20 mouse cellular contexts compared by ENCODE assay signal in the genomic region with DNA sequence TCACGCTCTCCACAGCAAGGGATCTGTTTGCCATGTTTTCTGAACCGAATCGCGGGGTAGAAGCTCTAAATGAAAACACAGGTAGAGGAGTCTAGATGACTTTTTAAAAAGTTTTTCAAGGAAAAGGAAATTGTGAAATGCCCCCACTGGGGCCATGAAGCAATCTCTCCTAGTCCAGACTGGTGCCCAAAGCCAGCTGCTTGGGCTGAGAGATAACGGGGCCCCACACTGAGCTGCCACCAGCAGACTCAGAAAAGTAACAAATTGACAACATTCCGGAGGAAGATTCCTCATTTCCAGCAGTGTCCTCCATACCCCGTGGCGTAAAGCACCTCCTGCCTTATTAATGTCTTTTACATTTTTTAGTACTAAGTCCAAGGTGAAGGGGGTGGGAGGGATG.
A peak's percentile ranks its signal among the peaks of the same experiment; 100 is the strongest.
DNase-seq lines count a peak whose midpoint lies in the region; ATAC-seq and TF ChIP-seq lines count a peak whose summit lies in the region.
"Had no signal": no experiment of that assay in that cellular context is flagged by ENCODE, and none has a peak within 500 bp of the region (broad histone marks: within the 10 kb centered on the region; RNA-seq: fewer than 3 reads in every experiment).

No protein-coding gene starts in this region.

- H3K4me3 ChIP-seq in liver, postnatal 0 days (ENCODE audit: low read depth, low read length): no peak overlapping the region
- H3K4me3 ChIP-seq in midbrain, postnatal 0 days (ENCODE audit: low read depth, low read length): no peak overlapping the region
- H3K4me3 ChIP-seq: embryonic facial prominence, embryonic 13.5 days; forebrain, embryonic 12.5 days; gastrocnemius, adult 2 months; heart, embryonic 15.5 days; hindbrain, embryonic 10.5 days; intestine, embryonic 15.5 days had no signal

- ATAC-seq in common myeloid progenitor, adult 5-6 weeks (replicated peaks; ENCODE audit: low read depth, poor library complexity, severe bottlenecking): peak; percentile 52; the same call in 1 of the 2 replicates
- no peak for ATAC-seq in liver, postnatal 0 days
- ATAC-seq in midbrain, postnatal 0 days (ENCODE audit: low FRiP score): no peak
- ATAC-seq: forebrain, embryonic 16.5 days; intestine, embryonic 15.5 days had no signal

- intact Hi-C loops in heart, postnatal 10 days (cut with DNase I): no loop called here

- no peaks in the 10 kb centered on the region for H3K9me3 ChIP-seq in liver, postnatal 0 days (ENCODE audit: low read length)
- H3K9me3 ChIP-seq in midbrain, postnatal 0 days (ENCODE audit: low read length): no peaks in the 10 kb centered on the region
- H3K9me3 ChIP-seq: embryonic facial prominence, embryonic 13.5 days; forebrain, embryonic 12.5 days; heart, embryonic 15.5 days; hindbrain, embryonic 10.5 days; intestine, embryonic 15.5 days had no signal

- DNase-seq in heart, adult 11 months: peak; percentile 70
- DNase-seq in heart, postnatal 10 days: no peak
- peak; percentile 38 for DNase-seq in 416B (ENCODE audit: low read depth)
- no peak for DNase-seq in liver, postnatal 0 days
- no peak for DNase-seq in midbrain, postnatal 0 days (ENCODE audit: low spot score)
- DNase-seq in testis, postnatal 10 days (ENCODE audit: low spot score): no peak
- DNase-seq: cerebellum, adult 2 months; cerebellum, postnatal 10 days; gastrocnemius, adult 2 months; gastrocnemius, postnatal 25 days; heart, adult 18-20 months had no signal

- no peaks in the 10 kb centered on the region for H3K4me1 ChIP-seq in liver, postnatal 0 days (ENCODE audit: insufficient read depth)
- no peaks in the 10 kb centered on the region for H3K4me1 ChIP-seq in midbrain, postnatal 0 days (ENCODE audit: insufficient read depth, low read length)
- H3K4me1 ChIP-seq: intestine, embryonic 15.5 days had no signal

- peak overlapping the region; percentile 9; the same call in 1 of the 2 replicates for H3K4me2 ChIP-seq in liver, postnatal 0 days (ENCODE audit: low read depth, low read length)
- no peak overlapping the region for H3K4me2 ChIP-seq in midbrain, postnatal 0 days (ENCODE audit: low read depth, low read length, poor library complexity, severe bottlenecking)
- H3K4me2 ChIP-seq: embryonic facial prominence, embryonic 13.5 days; forebrain, embryonic 12.5 days; heart, embryonic 11.5 days; heart, embryonic 15.5 days; hindbrain, embryonic 14.5 days; intestine, embryonic 15.5 days had no signal

- H3K36me3 ChIP-seq in liver, postnatal 0 days (replicated peaks; ENCODE audit: insufficient read depth, low read length): no peaks in the 10 kb centered on the region
- no peaks in the 10 kb centered on the region for H3K36me3 ChIP-seq in midbrain, postnatal 0 days (ENCODE audit: insufficient read depth, low read length)
- H3K36me3 ChIP-seq: embryonic facial prominence, embryonic 13.5 days; forebrain, embryonic 12.5 days; heart, embryonic 15.5 days; hindbrain, embryonic 10.5 days; intestine, embryonic 15.5 days had no signal

- no peak for TF ChIP-seq EP300 in liver, postnatal 0 days (IDR thresholded peaks at IDR 0.05; ENCODE audit: low read depth)

- H3K27me3 ChIP-seq in liver, postnatal 0 days (ENCODE audit: insufficient read depth, low read length): no peaks in the 10 kb centered on the region
- H3K27me3 ChIP-seq in midbrain, postnatal 0 days (ENCODE audit: insufficient read depth, low read length): no peaks in the 10 kb centered on the region
- H3K27me3 ChIP-seq: embryonic facial prominence, embryonic 13.5 days; forebrain, embryonic 12.5 days; heart, embryonic 15.5 days; intestine, embryonic 15.5 days had no signal

- no peak for TF ChIP-seq CTCF in liver, postnatal 0 days (IDR thresholded peaks at IDR 0.05; ENCODE audit: low read depth)
- no peak for TF ChIP-seq CTCF in midbrain, postnatal 0 days (IDR thresholded peaks at IDR 0.05)

- 50% methylated on average over 8 of the region's 8 CpGs for WGBS in liver, postnatal 0 days (ENCODE audit: insufficient replicate concordance)
- WGBS in midbrain, postnatal 0 days: 77% methylated on average over 8 of the region's 8 CpGs

- H3K27ac ChIP-seq in liver, postnatal 0 days (ENCODE audit: low read depth): no peak overlapping the region
- no peak overlapping the region for H3K27ac ChIP-seq in midbrain, postnatal 0 days (ENCODE audit: low read depth, low read length)
- H3K27ac ChIP-seq: embryonic facial prominence, embryonic 13.5 days; forebrain, embryonic 12.5 days; gastrocnemius, adult 2 months; heart, embryonic 15.5 days; hindbrain, embryonic 14.5 days; intestine, embryonic 15.5 days had no signal

- H3K9ac ChIP-seq in liver, postnatal 0 days (replicated peaks): no peak overlapping the region
- H3K9ac ChIP-seq in midbrain, postnatal 0 days (replicated peaks; ENCODE audit: low read length, poor library complexity, severe bottlenecking): no peak overlapping the region
- H3K9ac ChIP-seq: embryonic facial prominence, embryonic 13.5 days; forebrain, embryonic 12.5 days; heart, embryonic 15.5 days; hindbrain, embryonic 14.5 days; intestine, embryonic 15.5 days had no signal

Comparison
In these comparisons a context has a peak if more than half of its experiments do, and no peak if none do; other contexts are left out.
1. DNase-seq: peak in heart, adult 11 months (single experiment) and 416B (single experiment); none in heart, postnatal 10 days (0 of 2), liver, postnatal 0 days (single experiment), midbrain, postnatal 0 days (single experiment) and testis, postnatal 10 days (single experiment).